Mouse (Mus musculus) lung, adult 2 months (tissue): ENCODE data around the gene Snx18.

Experiments
- CTCF ChIP-seq: fragments of 200-500 bp; IDR thresholded peaks from 2 replicates; pipeline ENCODE4 v1.5.1; 2011; ENCODE audit warnings: mild to moderate bottlenecking, low read length, control low read depth; ENCODE audit not compliant: insufficient read depth
- POLR2A ChIP-seq: fragments of 200-500 bp; IDR thresholded peaks from 2 replicates; pipeline ENCODE4 v1.6.1; 2011; ENCODE audit warnings: low read depth, mild to moderate bottlenecking, control low read depth, low read length, borderline replicate concordance; ENCODE audit errors: extremely low read depth

DNA sequence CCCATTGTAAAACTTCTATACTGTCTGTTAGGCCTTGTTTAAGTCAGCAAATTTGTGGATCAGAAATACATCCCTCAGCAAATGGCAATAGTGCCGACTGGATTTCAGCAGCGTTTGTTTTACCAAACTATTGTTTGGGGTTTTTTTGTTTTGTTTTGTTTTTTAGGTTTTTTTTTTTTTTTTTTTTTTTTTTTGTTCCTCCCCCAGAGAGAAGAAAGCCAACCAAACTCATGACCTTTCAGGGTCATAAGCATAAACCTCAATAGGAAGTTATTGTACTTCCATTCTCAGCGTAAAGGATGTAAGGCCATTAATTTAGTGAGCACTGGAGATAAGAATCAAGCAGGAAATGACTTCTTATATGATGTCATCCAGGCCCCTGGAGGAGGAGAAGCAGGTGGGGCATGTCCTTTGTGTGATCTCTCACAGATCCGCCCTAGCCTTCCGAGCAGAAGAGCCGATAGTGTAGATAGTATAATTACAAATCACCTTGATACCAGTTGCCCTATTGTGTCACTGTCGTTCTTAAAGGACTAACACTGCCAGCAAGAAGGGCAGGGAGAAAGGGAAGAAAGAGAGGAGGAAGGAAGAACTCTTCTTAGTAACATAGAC, 38.5 kb downstream of the Snx18 start:
- TF ChIP-seq CTCF (no peak), POLR2A (no peak)
